Comparison of ENCODE assay signal across 14 mouse cellular contexts in the genomic region with DNA sequence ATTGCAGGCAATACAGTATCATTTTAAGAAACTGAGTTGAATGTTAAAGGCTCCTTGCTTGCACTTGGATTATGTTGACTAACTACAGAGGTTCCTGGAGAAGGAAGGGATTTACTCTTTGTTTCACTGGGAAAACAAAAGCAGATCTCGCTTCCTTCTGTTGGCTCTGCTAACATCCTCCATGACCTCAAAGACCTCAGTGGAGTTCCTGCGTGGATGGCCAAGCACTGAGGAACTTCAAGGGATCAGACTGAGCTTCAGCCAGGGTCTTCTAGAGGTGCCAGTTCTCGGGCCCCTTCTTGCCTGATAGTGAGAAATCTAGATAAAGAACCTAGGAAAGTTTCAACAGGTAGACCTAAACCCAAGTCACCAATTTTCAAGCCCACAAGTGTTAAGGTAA.
"Had no signal": no experiment of that assay in that cellular context is flagged by ENCODE, and none has a peak within 500 bp of the region (broad histone marks: within the 10 kb centered on the region; RNA-seq: fewer than 3 reads in every experiment).

No protein-coding gene starts in this region.

- H3K27ac ChIP-seq: lung, embryonic 15.5 days; macrophage; midbrain, embryonic 13.5 days; midbrain, embryonic 15.5 days; neural tube, embryonic 12.5 days; stomach, embryonic 15.5 days; stomach, postnatal 0 days had no signal

- H3K27me3 ChIP-seq: lung, embryonic 15.5 days; megakaryocyte, embryonic 14.5 days; midbrain, embryonic 13.5 days; midbrain, embryonic 15.5 days; neural tube, embryonic 12.5 days; stomach, embryonic 15.5 days had no signal

- H3K4me1 ChIP-seq: megakaryocyte, embryonic 14.5 days; midbrain, embryonic 13.5 days; neural tube, embryonic 12.5 days; stomach, embryonic 15.5 days had no signal

- DNase-seq: lung, postnatal 14 days; lung, postnatal 36 days; right cerebral cortex, postnatal 14 days; thymus, adult 2 months; thymus, postnatal 25 days; thymus, postnatal 4 days had no signal

- H3K4me3 ChIP-seq: lung, embryonic 15.5 days; megakaryocyte, embryonic 14.5 days; midbrain, embryonic 13.5 days; midbrain, embryonic 15.5 days; neural tube, embryonic 12.5 days; stomach, embryonic 15.5 days had no signal

- H3K36me3 ChIP-seq: lung, embryonic 15.5 days; midbrain, embryonic 13.5 days; midbrain, embryonic 15.5 days; neural tube, embryonic 12.5 days; stomach, embryonic 15.5 days had no signal
